Mouse (Mus musculus): Measurements from ENCODE around the gene Dnajc9.

GRCm38 (mm10) chr14:20422257-20422656, 33.5 kb upstream of the Dnajc9 start:
- TF ChIP-seq POLR2A (IDR thresholded peaks at IDR 0.05; ENCODE audit: insufficient read depth, low read length) (no peak), EP300 (IDR thresholded peaks at IDR 0.05; ENCODE audit: insufficient read depth, low read depth, low read length) (no peak), CTCF (IDR thresholded peaks at IDR 0.05; ENCODE audit: low read depth, low read length) (no peak)
